Mouse (Mus musculus) ES-Bruce4 (cell line): ENCODE data around the gene Mat2a. TPM values are rescaled to one million over a fixed set of nuclear protein-coding genes. Genes with fewer than 3 reads are reported as not detected.

ENCODE experiments used
- H3K27ac ChIP-seq: 2 replicates; pipeline ENCODE4 v1.5.1; 2012; ENCODE audit warnings: low read length, inconsistent platforms; ENCODE audit not compliant: insufficient read depth
- H3K27me3 ChIP-seq: 2 replicates; pipeline ENCODE4 v1.6.1; 2012; ENCODE audit warnings: mild to moderate bottlenecking, low read length, inconsistent platforms; ENCODE audit not compliant: control insufficient read depth, poor library complexity, insufficient read depth, severe bottlenecking
- H3K36me3 ChIP-seq: 2 replicates; pipeline ENCODE4 v1.6.1; 2012; ENCODE audit warnings: inconsistent platforms, mild to moderate bottlenecking, low read length, moderate library complexity; ENCODE audit not compliant: control insufficient read depth, poor library complexity, insufficient read depth, severe bottlenecking
- H3K4me1 ChIP-seq: one replicate; pipeline ENCODE4 v1.8.1; 2011; ENCODE audit warnings: low read length; ENCODE audit not compliant: control insufficient read depth, insufficient read depth
- H3K4me3 ChIP-seq: 2 replicates; pipeline ENCODE4 v1.5.1; 2011; ENCODE audit warnings: low read depth, mild to moderate bottlenecking, low read length
- H3K9ac ChIP-seq: 2 replicates; pipeline ENCODE4 v1.6.1; 2012; ENCODE audit warnings: low read depth, mild to moderate bottlenecking, inconsistent platforms; ENCODE audit not compliant: poor library complexity, severe bottlenecking
- H3K9me3 ChIP-seq: replicated peaks from 2 replicates; pipeline ENCODE4 v1.6.1; 2012; ENCODE audit warnings: mild to moderate bottlenecking, low read length, inconsistent platforms; ENCODE audit not compliant: control insufficient read depth, poor library complexity, insufficient read depth, severe bottlenecking
- CTCF ChIP-seq: IDR thresholded peaks from one replicate; pipeline ENCODE4 v1.8.1; 2011; ENCODE audit warnings: low read depth, low read length
- EP300 ChIP-seq: IDR thresholded peaks from 2 replicates; pipeline ENCODE4 v1.6.1; 2011; ENCODE audit warnings: low read depth, low read length; ENCODE audit not compliant: insufficient read depth
- POLR2A ChIP-seq: IDR thresholded peaks from one replicate; pipeline ENCODE4 v1.8.1; 2011; ENCODE audit warnings: low read length; ENCODE audit not compliant: insufficient read depth
- polyA plus RNA-seq: library from polyadenylated mRNA; stranded (reverse); fragments of >200 nt; gene quantifications from 2 replicates; pipeline ENCODE4 v1.2.4, GENCODE M21; 2011; ENCODE audit warnings: low read depth; ENCODE audit not compliant: missing spikeins, insufficient read depth, insufficient read length

The Mat2a gene
- polyA plus RNA-seq, 1 experiment, result 200 TPM

DNA sequence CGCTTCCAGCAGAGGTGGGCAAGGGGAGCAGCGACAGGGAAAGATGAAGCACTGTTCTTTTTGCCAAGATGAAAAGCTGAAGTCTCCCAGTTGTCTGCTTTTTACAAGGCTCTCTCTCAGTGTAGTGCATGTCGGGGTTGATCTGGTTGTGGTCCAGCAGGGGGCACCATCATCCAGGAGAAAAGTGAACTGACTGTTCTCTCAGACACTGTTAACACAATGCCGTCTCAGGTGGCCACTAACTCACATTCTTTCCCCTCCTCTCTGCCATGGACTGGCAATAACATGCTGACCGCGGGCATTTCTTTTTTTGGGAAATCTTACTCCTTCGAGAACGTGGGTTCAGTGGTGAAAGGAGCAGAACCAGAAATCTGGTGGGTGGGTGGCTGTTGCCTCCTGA, 11.3 kb downstream of the Mat2a start:
- Histone ChIP-seq H3K9ac (no peak overlapping the region), H3K9me3 (no peaks in the 10 kb centered on the region; the same call in 1 of the 2 replicates), H3K27ac (no peak overlapping the region), H3K36me3 (peaks cover 41% of the 10 kb centered on the region), H3K27me3 (no peaks in the 10 kb centered on the region), H3K4me3 (no peak overlapping the region), H3K4me1 (no peaks in the 10 kb centered on the region)
- TF ChIP-seq EP300 (no peak), CTCF (peak; percentile 82)

- Histone ChIP-seq H3K36me3 (peaks cover 26% of the 10 kb centered on the region), H3K4me1 (no peaks in the 10 kb centered on the region), H3K4me3 (no peak overlapping the region), H3K27ac (no peak overlapping the region), H3K9ac (no peak overlapping the region), H3K9me3 (no peaks in the 10 kb centered on the region; the same call in 1 of the 2 replicates), H3K27me3 (no peaks in the 10 kb centered on the region)
- TF ChIP-seq EP300 (no peak), CTCF (no peak), POLR2A (no peak)
Measured at GRCm38 (mm10) chr6:72425646-72426045, 13.7 kb downstream of the Mat2a start.

GRCm38 (mm10) chr6:72420901-72421300, 18.5 kb downstream of the Mat2a start:
- Histone ChIP-seq H3K9me3 (no peaks in the 10 kb centered on the region; the same call in 1 of the 2 replicates), H3K4me1 (no peaks in the 10 kb centered on the region), H3K27me3 (no peaks in the 10 kb centered on the region), H3K4me3 (no peak overlapping the region), H3K9ac (no peak overlapping the region), H3K27ac (no peak overlapping the region), H3K36me3 (peaks cover 15% of the 10 kb centered on the region)
- no peak for TF ChIP-seq CTCF
- TF ChIP-seq POLR2A, result no peak
- no peak for TF ChIP-seq EP300

- Histone ChIP-seq H3K36me3 (peaks cover 11% of the 10 kb centered on the region), H3K4me3 (no peak overlapping the region)
Measured at GRCm38 (mm10) chr6:72419806-72420205, 19.6 kb downstream of the Mat2a start.

DNA sequence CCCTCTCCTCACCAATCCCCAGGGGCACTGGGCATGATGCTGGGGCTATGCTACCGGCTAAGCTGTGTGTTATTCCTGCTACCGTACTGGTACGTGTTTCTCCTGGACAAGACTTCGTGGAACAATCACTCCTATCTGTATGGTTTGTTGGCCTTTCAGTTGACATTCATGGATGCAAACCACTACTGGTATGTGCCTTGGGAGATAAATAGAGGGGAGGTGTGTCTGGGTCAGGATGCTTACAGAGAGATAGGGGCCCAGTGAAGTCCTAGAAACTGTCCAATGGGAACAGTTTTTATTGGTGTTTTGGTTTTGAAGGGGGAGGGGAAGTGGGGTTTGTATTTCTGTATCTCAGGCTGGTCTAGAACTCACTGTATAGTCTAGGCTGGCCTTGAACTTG, 21.1 kb downstream of the Mat2a start:
- Histone ChIP-seq H3K9ac (no peak overlapping the region), H3K27ac (no peak overlapping the region), H3K4me1 (no peaks in the 10 kb centered on the region), H3K36me3 (peaks cover 2% of the 10 kb centered on the region; the same call in 1 of the 2 replicates), H3K27me3 (no peaks in the 10 kb centered on the region), H3K9me3 (no peaks in the 10 kb centered on the region), H3K4me3 (no peak overlapping the region)
- no peak for TF ChIP-seq CTCF
- TF ChIP-seq POLR2A, result no peak
- no peak for TF ChIP-seq EP300

More at GRCm38 (mm10) chr6:72419806-72420205, 19.6 kb downstream of the Mat2a start:
- Histone ChIP-seq H3K9ac (no peak overlapping the region), H3K27me3 (no peaks in the 10 kb centered on the region), H3K27ac (no peak overlapping the region), H3K9me3 (no peaks in the 10 kb centered on the region; the same call in 1 of the 2 replicates), H3K4me1 (no peaks in the 10 kb centered on the region)
- TF ChIP-seq POLR2A (no peak), CTCF (no peak), EP300 (no peak)

DNA sequence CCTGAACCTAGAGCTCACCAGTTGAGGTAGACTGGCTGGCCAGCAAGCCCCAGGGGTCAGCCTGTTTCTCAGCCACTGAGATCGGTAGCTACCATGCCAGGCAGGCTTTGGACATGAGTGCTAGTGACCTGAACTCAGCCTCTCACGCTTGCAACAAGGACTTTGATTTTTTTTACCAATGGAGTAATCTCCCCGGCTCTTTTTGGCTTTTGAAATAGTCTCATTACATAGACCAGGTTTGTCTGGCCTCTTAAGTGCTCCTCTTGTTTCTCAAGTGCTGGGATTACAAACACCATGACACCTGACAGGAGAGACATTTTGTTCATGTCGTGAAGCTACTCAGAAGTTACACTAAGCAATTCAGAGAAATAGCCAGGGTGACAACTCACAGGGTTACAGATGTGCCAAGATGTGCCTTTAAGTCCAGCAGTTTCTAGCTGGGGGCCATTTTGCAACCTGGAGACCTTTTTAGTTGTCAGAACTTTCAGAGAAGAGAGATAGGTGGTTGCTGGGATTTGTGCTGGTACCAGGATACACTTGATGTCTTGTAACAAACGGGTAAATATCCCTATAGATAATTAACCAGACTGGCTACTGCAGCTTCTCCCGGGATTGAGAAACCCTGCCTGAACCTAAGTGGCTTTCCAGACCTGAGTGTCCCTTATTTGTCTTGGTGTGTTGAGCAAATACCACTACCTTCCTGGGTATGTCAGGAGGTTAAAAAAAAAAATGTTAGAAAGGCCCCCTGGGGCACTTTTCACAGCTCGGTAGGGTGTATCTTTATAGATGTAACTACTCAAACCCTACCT, 23.2 kb downstream of the Mat2a start:
- no peaks in the 10 kb centered on the region for H3K9me3 ChIP-seq
- H3K36me3 ChIP-seq, result peaks cover 2% of the 10 kb centered on the region; the same call in 1 of the 2 replicates
- H3K4me1 ChIP-seq, result no peaks in the 10 kb centered on the region
- H3K27ac ChIP-seq, result no peak overlapping the region
- no peak overlapping the region for H3K4me3 ChIP-seq
- H3K9ac ChIP-seq, result no peak overlapping the region
- H3K27me3 ChIP-seq, result no peaks in the 10 kb centered on the region
- TF ChIP-seq CTCF, result no peak
